Mouse (Mus musculus) stomach, postnatal 0 days (tissue): ENCODE measurements at regions not wholly inside any gene's neighbourhood (a gene's known extent, or its start where the extent isn't known, plus 50 kb on each side); places are given as distances from the start of the nearest gene placed in this dataset.

Experiments used
- CTCF ChIP-seq: IDR thresholded peaks from 2 replicates; pipeline ENCODE4 v1.5.1; 2016; ENCODE audit warnings: antibody characterized with exemption, low read depth, mild to moderate bottlenecking, moderate library complexity
- EP300 ChIP-seq: optimal IDR thresholded peaks from 2 replicates; pipeline ENCODE3; 2016; ENCODE audit warnings: antibody characterized with exemption

DNA sequence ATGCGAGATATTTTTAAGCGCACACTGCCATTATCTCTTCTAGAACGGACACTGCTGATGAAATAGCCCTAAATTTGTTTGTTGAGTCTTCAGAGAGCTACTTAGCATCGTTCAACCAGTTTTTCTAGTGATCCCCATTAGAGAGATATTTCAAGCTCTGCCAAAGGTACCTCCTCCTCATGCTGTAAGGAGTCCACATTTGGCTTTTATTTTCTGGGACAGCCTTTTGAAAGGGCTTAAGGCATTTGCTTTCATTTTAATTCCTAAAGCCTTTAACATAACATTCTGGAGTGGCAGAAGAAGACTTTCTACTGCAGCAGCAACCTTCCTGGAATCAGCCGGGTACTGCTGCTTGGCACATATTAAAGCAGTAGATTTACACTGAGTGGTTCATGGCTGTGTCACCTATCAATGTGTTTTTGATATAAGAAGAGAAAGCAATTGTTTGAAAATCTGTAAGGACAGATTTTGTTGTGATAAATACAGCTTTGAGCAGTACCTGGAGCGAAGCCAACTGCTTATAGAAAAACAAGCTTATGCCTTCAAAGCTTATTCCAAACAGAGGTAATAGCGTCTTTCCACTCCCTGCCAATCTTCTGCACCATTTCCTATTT lies 267.5 kb upstream of the Dcn start:
- no peak for TF ChIP-seq CTCF
- TF ChIP-seq EP300: no peak
